Mouse (Mus musculus) embryonic facial prominence, embryonic 15.5 days (tissue): Measurements from ENCODE around the gene Pi4k2b. TPM values are rescaled to one million over a fixed set of nuclear protein-coding genes. Genes with fewer than 3 reads are reported as not detected.
"Not testable (repeated sequence)": the region's sequence is repeated elsewhere in the genome, so short reads cannot be mapped to it uniquely, and the experiment has no call there.

ENCODE experiments used
- ATAC-seq: fragments of 200-750 bp; cut with Nextera tagmentation; 2 replicates; pipeline ENCODE4 v1.8.0; 2017; ENCODE audit warnings: low read depth, moderate TSS enrichment; ENCODE audit not compliant: insufficient number of reproducible peaks, low FRiP score, low TSS enrichment
- H3K27ac ChIP-seq: fragments of 300-500 bp; sonication (generic); replicated peaks from 2 replicates; pipeline ENCODE4 v1.5.1; 2015; ENCODE audit warnings: mild to moderate bottlenecking, inconsistent platforms
- H3K27me3 ChIP-seq: fragments of 300-500 bp; sonication (generic); 2 replicates; pipeline ENCODE4 v1.6.1; 2015; ENCODE audit warnings: inconsistent platforms
- H3K36me3 ChIP-seq: fragments of 300-500 bp; sonication (generic); 2 replicates; pipeline ENCODE4 v1.6.1; 2015; ENCODE audit warnings: mild to moderate bottlenecking, inconsistent platforms
- H3K4me1 ChIP-seq: fragments of 300-500 bp; sonication (generic); 2 replicates; pipeline ENCODE4 v1.6.1; 2015; ENCODE audit warnings: inconsistent platforms
- H3K4me2 ChIP-seq: fragments of 300-500 bp; sonication (generic); replicated peaks from 2 replicates; pipeline ENCODE4 v1.6.1; 2015; ENCODE audit warnings: mild to moderate bottlenecking, inconsistent platforms
- H3K4me3 ChIP-seq: fragments of 300-500 bp; sonication (generic); replicated peaks from 2 replicates; pipeline ENCODE4 v1.5.1; 2015; ENCODE audit warnings: mild to moderate bottlenecking, inconsistent platforms
- H3K9ac ChIP-seq: fragments of 300-500 bp; sonication (generic); 2 replicates; pipeline ENCODE4 v1.6.1; 2015; ENCODE audit warnings: inconsistent platforms
- H3K9me3 ChIP-seq: fragments of 300-500 bp; sonication (generic); replicated peaks from 2 replicates; pipeline ENCODE4 v1.6.1; 2016; ENCODE audit warnings: inconsistent platforms
- WGBS: fragments of 180-500 bp; shearing (Covaris S2); methylation state at CpG from one replicate; pipeline ENCODE4 v1.1.7; 2015; 5-methylcytosine and 5-hydroxymethylcytosine counted together
- polyA plus RNA-seq: library from polyadenylated mRNA; unstranded; fragments of >200 nt; fragmentation: Nextera tagmentation; extraction: Ambion mirVana; gene quantifications from 2 replicates; pipeline ENCODE4 v1.2.1, GENCODE M21; 2015

The Pi4k2b gene
- polyA plus RNA-seq, 1 experiment from 2014 or later = 21.7 TPM

- Histone ChIP-seq H3K9me3 (no peaks in the 10 kb centered on the region), H3K27me3 (no peaks in the 10 kb centered on the region), H3K36me3 (no peaks in the 10 kb centered on the region), H3K9ac (no peak overlapping the region), H3K4me2 (peak overlapping the region; percentile 69), H3K4me3 (no peak overlapping the region), H3K4me1 (peaks cover 7% of the 10 kb centered on the region; the same call in 1 of the 2 replicates), H3K27ac (no peak overlapping the region)
- no peak for ATAC-seq
- 44% methylated on average over 4 of the region's 4 CpGs for WGBS
Observed at GRCm38 (mm10) chr5:52743231-52743630, 1.9 kb downstream of the Pi4k2b start.

- Histone ChIP-seq H3K4me2 (no peak overlapping the region), H3K27me3 (no peaks in the 10 kb centered on the region), H3K27ac (no peak overlapping the region), H3K9me3 (no peaks in the 10 kb centered on the region), H3K4me1 (peaks cover 7% of the 10 kb centered on the region; the same call in 1 of the 2 replicates), H3K36me3 (no peaks in the 10 kb centered on the region), H3K9ac (no peak overlapping the region), H3K4me3 (no peak overlapping the region)
- ATAC-seq = no peak
Observed at GRCm38 (mm10) chr5:52746920-52747319, 5.5 kb downstream of the Pi4k2b start.

- Histone ChIP-seq H3K27me3 (no peaks in the 10 kb centered on the region), H3K9me3 (no peaks in the 10 kb centered on the region), H3K4me1 (no peaks in the 10 kb centered on the region), H3K36me3 (no peaks in the 10 kb centered on the region), H3K27ac (no peak overlapping the region), H3K9ac (no peak overlapping the region), H3K4me3 (no peak overlapping the region), H3K4me2 (no peak overlapping the region)
- WGBS = 58% methylated on average over 5 of the region's 5 CpGs
- ATAC-seq = no peak
Observed at GRCm38 (mm10) chr5:52748732-52749131, 7.4 kb downstream of the Pi4k2b start.

GRCm38 (mm10) chr5:52753146-52753545 is 11.8 kb downstream of the Pi4k2b start:
- no peak overlapping the region for H3K27ac ChIP-seq
- H3K9ac ChIP-seq = no peak overlapping the region
- no peak overlapping the region for H3K4me3 ChIP-seq
- H3K36me3 ChIP-seq = peaks cover 11% of the 10 kb centered on the region; the same call in 1 of the 2 replicates
- H3K27me3 ChIP-seq = no peaks in the 10 kb centered on the region
- no peaks in the 10 kb centered on the region for H3K4me1 ChIP-seq
- H3K4me2 ChIP-seq = no peak overlapping the region
- no peak for ATAC-seq
- 64% methylated on average over 9 of the region's 9 CpGs for WGBS
- no peaks in the 10 kb centered on the region for H3K9me3 ChIP-seq

- Histone ChIP-seq H3K27me3 (no peaks in the 10 kb centered on the region), H3K4me3 (no peak overlapping the region), H3K4me2 (no peak overlapping the region), H3K9me3 (no peaks in the 10 kb centered on the region), H3K27ac (no peak overlapping the region), H3K36me3 (peaks cover 11% of the 10 kb centered on the region; the same call in 1 of the 2 replicates), H3K9ac (no peak overlapping the region), H3K4me1 (no peaks in the 10 kb centered on the region)
- ATAC-seq = no peak
Observed at GRCm38 (mm10) chr5:52754196-52754595, 12.8 kb downstream of the Pi4k2b start.

GRCm38 (mm10) chr5:52755337-52755736 is 14.0 kb downstream of the Pi4k2b start:
- 95% methylated on average over 3 of the region's 3 CpGs for WGBS
- H3K36me3 ChIP-seq = peaks cover 11% of the 10 kb centered on the region; the same call in 1 of the 2 replicates

GRCm38 (mm10) chr5:52755989-52756388 is 14.6 kb downstream of the Pi4k2b start:
- Histone ChIP-seq H3K4me2 (no peak overlapping the region), H3K9me3 (no peaks in the 10 kb centered on the region), H3K4me3 (no peak overlapping the region), H3K4me1 (no peaks in the 10 kb centered on the region), H3K36me3 (peaks cover 11% of the 10 kb centered on the region; the same call in 1 of the 2 replicates), H3K27ac (no peak overlapping the region), H3K9ac (no peak overlapping the region), H3K27me3 (no peaks in the 10 kb centered on the region)
- 82% methylated on average over 6 of the region's 6 CpGs for WGBS
- no peak for ATAC-seq

More at GRCm38 (mm10) chr5:52755337-52755736, 14.0 kb downstream of the Pi4k2b start:
- no peak overlapping the region for H3K9ac ChIP-seq
- no peaks in the 10 kb centered on the region for H3K9me3 ChIP-seq
- H3K4me1 ChIP-seq = no peaks in the 10 kb centered on the region
- ATAC-seq = no peak
- H3K4me3 ChIP-seq = no peak overlapping the region
- no peaks in the 10 kb centered on the region for H3K27me3 ChIP-seq
- no peak overlapping the region for H3K4me2 ChIP-seq
- no peak overlapping the region for H3K27ac ChIP-seq

GRCm38 (mm10) chr5:52762586-52762985 is 21.2 kb downstream of the Pi4k2b start:
- WGBS = 78% methylated on average over 7 of the region's 7 CpGs
- Histone ChIP-seq H3K27ac (no peak overlapping the region), H3K4me3 (no peak overlapping the region), H3K9ac (no peak overlapping the region), H3K36me3 (peaks cover 18% of the 10 kb centered on the region), H3K9me3 (no peaks in the 10 kb centered on the region), H3K4me2 (no peak overlapping the region), H3K27me3 (no peaks in the 10 kb centered on the region), H3K4me1 (no peaks in the 10 kb centered on the region)
- no peak for ATAC-seq

GRCm38 (mm10) chr5:52774267-52774666 is 32.9 kb downstream of the Pi4k2b start:
- no peak overlapping the region for H3K4me2 ChIP-seq
- no peak overlapping the region for H3K27ac ChIP-seq
- WGBS = 88% methylated on average over 5 of the region's 5 CpGs
- H3K9ac ChIP-seq = no peak overlapping the region
- no peak for ATAC-seq
- H3K36me3 ChIP-seq = peaks cover 10% of the 10 kb centered on the region
- H3K4me3 ChIP-seq = no peak overlapping the region
- H3K4me1 ChIP-seq = no peaks in the 10 kb centered on the region
- no peaks in the 10 kb centered on the region for H3K9me3 ChIP-seq
- H3K27me3 ChIP-seq = no peaks in the 10 kb centered on the region

- Histone ChIP-seq H3K27me3 (no peaks in the 10 kb centered on the region), H3K4me3 (no peak within 1 kb of the TSS), H3K36me3 (peaks cover 2% of the 10 kb centered on the region; the same call in 1 of the 2 replicates), H3K9ac (no peak within 1 kb of the TSS), H3K27ac (no peak within 1 kb of the TSS), H3K4me1 (no peaks in the 10 kb centered on the region), H3K4me2 (no peak within 1 kb of the TSS), H3K9me3 (no peaks in the 10 kb centered on the region)
- ATAC-seq = no peak
- 59% methylated on average over 8 of the region's 8 CpGs for WGBS
Observed at GRCm38 (mm10) chr5:52775237-52775636, 33.9 kb downstream of the Pi4k2b start, which contains the start of gene Zcchc4. TSS of gene Zcchc4 (plus strand) at chr5:52775409.

- 85% methylated on average over 8 of the region's 8 CpGs for WGBS
- not testable (repeated sequence) for ATAC-seq, H3K4me1 ChIP-seq, H3K27me3 ChIP-seq, H3K36me3 ChIP-seq, H3K9ac ChIP-seq, H3K4me3 ChIP-seq, H3K27ac ChIP-seq, H3K9me3 ChIP-seq, H3K4me2 ChIP-seq
Observed at GRCm38 (mm10) chr5:52776466-52777354, 35.3 kb downstream of the Pi4k2b start.
